8 mouse cellular contexts compared by ENCODE assay signal in genomic region chr17:15535943-15536342, GRCm38 (mm10). TPM values are rescaled to one million over a fixed set of nuclear protein-coding genes. Genes with fewer than 3 reads are reported as not detected.
DNase-seq lines count a peak whose midpoint lies in the region; ATAC-seq lines count a peak whose summit lies in the region.

No protein-coding gene starts in this region.

- H3K9me3 ChIP-seq in heart, embryonic 10.5 days, result no peaks in the 10 kb centered on the region
- no peaks in the 10 kb centered on the region for H3K9me3 ChIP-seq in hindbrain, embryonic 13.5 days
- H3K9me3 ChIP-seq in midbrain, embryonic 10.5 days (replicated peaks), result no peaks in the 10 kb centered on the region; the same call in 1 of the 2 replicates

- WGBS in heart, embryonic 10.5 days, result 15% methylated on average over 8 of the region's 8 CpGs
- 17% methylated on average over 8 of the region's 8 CpGs for WGBS in hindbrain, embryonic 13.5 days
- 25% methylated on average over 8 of the region's 8 CpGs for WGBS in midbrain, embryonic 10.5 days

- no peak overlapping the region for H3K27ac ChIP-seq in heart, embryonic 10.5 days
- H3K27ac ChIP-seq in hindbrain, embryonic 13.5 days, result no peak overlapping the region
- H3K27ac ChIP-seq in midbrain, embryonic 10.5 days (replicated peaks), result no peak overlapping the region

- peak overlapping the region; percentile 76 for H3K9ac ChIP-seq in hindbrain, embryonic 13.5 days

- 0 out of 2 replicates have a peak, but pooled peaks cover 3% of the 10 kb centered on the region for H3K4me1 ChIP-seq in heart, embryonic 10.5 days
- peaks cover 8% of the 10 kb centered on the region; the same call in 1 of the 2 replicates for H3K4me1 ChIP-seq in hindbrain, embryonic 13.5 days (replicated peaks)
- H3K4me1 ChIP-seq in midbrain, embryonic 10.5 days, result peaks cover 10% of the 10 kb centered on the region

- DNase-seq in heart, embryonic 10.5 days (ENCODE audit: low spot score), result no peak
- DNase-seq in heart, postnatal 14 days, result no peak
- DNase-seq in MN1 (ENCODE audit: low spot score), result peak; percentile 20
- DNase-seq in midbrain, embryonic 10.5 days (ENCODE audit: low spot score), result no peak
- no peak for DNase-seq in frontal cortex, postnatal 25 days (ENCODE audit: low spot score in 2 of 2)
- DNase-seq in gastrocnemius, adult 8-10 months (ENCODE audit: low spot score in 2 of 2), result no peak

- intact Hi-C loops in heart, postnatal 14 days (cut with DNase I), result no loop called here

- H3K4me3 ChIP-seq in heart, embryonic 10.5 days, result peak overlapping the region; percentile 57
- peak overlapping the region; percentile 54 for H3K4me3 ChIP-seq in hindbrain, embryonic 13.5 days
- H3K4me3 ChIP-seq in midbrain, embryonic 10.5 days, result peak overlapping the region; percentile 68

- ATAC-seq in hindbrain, embryonic 13.5 days (ENCODE audit: low FRiP score), result no peak
- ATAC-seq in cerebellum, adult (ENCODE audit: insufficient number of reproducible peaks, low FRiP score, low TSS enrichment), result no peak

- no peaks in the 10 kb centered on the region for H3K36me3 ChIP-seq in heart, embryonic 10.5 days
- no peaks in the 10 kb centered on the region for H3K36me3 ChIP-seq in hindbrain, embryonic 13.5 days
- no peaks in the 10 kb centered on the region for H3K36me3 ChIP-seq in midbrain, embryonic 10.5 days

- H3K27me3 ChIP-seq in heart, embryonic 10.5 days (ENCODE audit: insufficient read depth, poor library complexity, severe bottlenecking), result peaks cover 29% of the 10 kb centered on the region
- peaks cover 26% of the 10 kb centered on the region for H3K27me3 ChIP-seq in hindbrain, embryonic 13.5 days
- H3K27me3 ChIP-seq in midbrain, embryonic 10.5 days (ENCODE audit: low read depth, poor library complexity, severe bottlenecking), result peaks cover 37% of the 10 kb centered on the region

- peak overlapping the region; percentile 89 for H3K4me2 ChIP-seq in hindbrain, embryonic 13.5 days

RNA-seq across cellular contexts. Expression of gene Pdcd2, which starts 8.8 kb away (rescaled TPM):
- polyA plus RNA-seq in heart, embryonic 10.5 days (2016; fragmentation: Nextera tagmentation; extraction: Ambion mirVana), result 29.5 and 46.6 TPM in 2 replicates
- 10 to 100 TPM; 12.1 to 14.6 TPM for total RNA-seq in heart, postnatal 14 days (2021)
- 70.9 and 76.3 TPM in 2 replicates for polyA plus RNA-seq in hindbrain, embryonic 13.5 days (2015; fragmentation: Nextera tagmentation; extraction: Ambion mirVana)
- polyA plus RNA-seq in midbrain, embryonic 10.5 days (2016; fragmentation: Nextera tagmentation; extraction: Ambion mirVana), result 47.1 and 52.9 TPM in 2 replicates
- total RNA-seq in gastrocnemius, adult 8-10 months (2022), result 10 to 100 TPM; 14.4 to 27.1 (median 18.0) TPM

RNA-seq across cellular contexts. Expression of gene Prdm9, which starts 28.2 kb away (rescaled TPM):
- polyA plus RNA-seq in heart, embryonic 10.5 days (2016; fragmentation: Nextera tagmentation; extraction: Ambion mirVana), result 1.9 and 2.8 TPM in 2 replicates
- total RNA-seq in heart, postnatal 14 days (2021), result 1 to 10 TPM; 2.8 to 3.0 TPM
- 2.6 and 3.3 TPM in 2 replicates for polyA plus RNA-seq in hindbrain, embryonic 13.5 days (2015; fragmentation: Nextera tagmentation; extraction: Ambion mirVana)
- 3.6 and 3.7 TPM in 2 replicates for polyA plus RNA-seq in midbrain, embryonic 10.5 days (2016; fragmentation: Nextera tagmentation; extraction: Ambion mirVana)
- total RNA-seq in gastrocnemius, adult 8-10 months (2022), result 1 to 10 TPM; 2.9 to 3.5 (median 3.0) TPM

RNA-seq across cellular contexts. Expression of gene Tbp, which starts 36.3 kb away (rescaled TPM):
- polyA plus RNA-seq in heart, embryonic 10.5 days (2016; fragmentation: Nextera tagmentation; extraction: Ambion mirVana), result 34.4 and 45.1 TPM in 2 replicates
- 10 to 100 TPM; 12.3 to 14.5 TPM for total RNA-seq in heart, postnatal 14 days (2021)
- polyA plus RNA-seq in hindbrain, embryonic 13.5 days (2015; fragmentation: Nextera tagmentation; extraction: Ambion mirVana), result 57.3 and 62.7 TPM in 2 replicates
- polyA plus RNA-seq in midbrain, embryonic 10.5 days (2016; fragmentation: Nextera tagmentation; extraction: Ambion mirVana), result 67.7 and 71.9 TPM in 2 replicates
- total RNA-seq in gastrocnemius, adult 8-10 months (2022), result 1 to 10 TPM; 5.9 to 9.4 (median 7.7) TPM

RNA-seq across cellular contexts. Expression of gene Psmb1, which starts 36.4 kb away (rescaled TPM):
- polyA plus RNA-seq in heart, embryonic 10.5 days (2016; fragmentation: Nextera tagmentation; extraction: Ambion mirVana), result 257 and 267 TPM in 2 replicates
- total RNA-seq in heart, postnatal 14 days (2021), result 100 to 1,000 TPM; 120 to 125 TPM
- 264 and 265 TPM in 2 replicates for polyA plus RNA-seq in hindbrain, embryonic 13.5 days (2015; fragmentation: Nextera tagmentation; extraction: Ambion mirVana)
- polyA plus RNA-seq in midbrain, embryonic 10.5 days (2016; fragmentation: Nextera tagmentation; extraction: Ambion mirVana), result 279 and 297 TPM in 2 replicates
- 100 to 1,000 TPM; 105 to 114 (median 112) TPM for total RNA-seq in gastrocnemius, adult 8-10 months (2022)
